Comparison of ENCODE assay signal across 8 mouse cellular contexts in the genomic region with DNA sequence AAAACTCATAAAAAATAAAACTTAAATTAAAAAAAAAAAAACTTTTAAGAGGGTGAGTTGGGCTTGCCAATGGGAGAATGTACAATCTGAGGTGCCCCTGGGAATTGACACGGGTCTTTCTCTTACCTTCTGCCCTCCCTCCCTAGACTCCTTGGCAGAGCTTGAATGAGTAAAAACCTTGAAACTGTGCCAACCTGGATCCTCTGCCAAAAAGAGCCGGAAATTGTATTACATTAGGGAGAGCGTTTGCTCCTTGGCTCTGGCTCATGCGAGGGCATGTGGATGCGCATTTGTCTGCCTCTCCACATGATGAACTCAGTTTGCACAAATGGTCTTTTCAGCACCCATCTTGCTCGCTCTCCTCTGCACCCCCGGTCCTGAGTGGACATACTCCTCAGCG. TPM values are rescaled to one million over a fixed set of nuclear protein-coding genes. Genes with fewer than 3 reads are reported as not detected.
DNase-seq lines count a peak whose midpoint lies in the region; ATAC-seq lines count a peak whose summit lies in the region.

No protein-coding gene starts in this region.

- intact Hi-C loops in gastrocnemius, postnatal 14 days (cut with DNase I; ENCODE audit: low total_unique reads) = loop anchor here (5.0 kb wide), 1 partner anchor 33 kb away; no protein-coding TSS in a partner anchor

- no peaks in the 10 kb centered on the region for H3K27me3 ChIP-seq in limb, embryonic 15.5 days

- H3K36me3 ChIP-seq in limb, embryonic 15.5 days = no peaks in the 10 kb centered on the region

- 0 out of 2 replicates have a peak overlapping the region, but pooled peaks have one; percentile 38 for H3K27ac ChIP-seq in limb, embryonic 15.5 days

- H3K9ac ChIP-seq in limb, embryonic 15.5 days = no peak overlapping the region

- DNase-seq in layer of hippocampus, adult 9-11 months = peak; percentile 43
- DNase-seq in layer of hippocampus, adult 9-10 months (ENCODE audit: low spot score) = no peak
- peak; percentile 59 to 83 for DNase-seq in adrenal gland, adult 18-20 months (ENCODE audit: low spot score in 2 of 2)
- DNase-seq in cerebellum, adult 9-11 months = peak; percentile 48
- no peak for DNase-seq in thymus, postnatal 0 days (ENCODE audit: low spot score)
- DNase-seq in gastrocnemius, postnatal 14 days = no peak

- H3K4me3 ChIP-seq in limb, embryonic 15.5 days = no peak overlapping the region

- H3K4me2 ChIP-seq in limb, embryonic 15.5 days = no peak overlapping the region

- WGBS in limb, embryonic 15.5 days = 37% methylated on average over 8 of the region's 8 CpGs

- no peak for ATAC-seq in limb, embryonic 15.5 days (ENCODE audit: insufficient number of reproducible peaks, low FRiP score, low TSS enrichment, low read depth)
- no peak for ATAC-seq in frontal cortex, adult (ENCODE audit: low TSS enrichment)

- H3K9me3 ChIP-seq in limb, embryonic 15.5 days = no peaks in the 10 kb centered on the region

- H3K4me1 ChIP-seq in limb, embryonic 15.5 days = peaks cover 25% of the 10 kb centered on the region

RNA-seq across cellular contexts. Expression of a gene that starts 13.4 kb away (rescaled TPM):
- 1 to 10 TPM; 6.0 to 6.2 TPM for total RNA-seq in adrenal gland, adult 18-20 months (2021)
- polyA plus RNA-seq in limb, embryonic 15.5 days (2015; fragmentation: Nextera tagmentation; extraction: Ambion mirVana) = 14.6 and 16.5 TPM in 2 replicates
- polyA plus RNA-seq in thymus, postnatal 0 days (2015; fragmentation: Nextera tagmentation; extraction: Ambion mirVana) = 140 and 157 TPM in 2 replicates
- 1 to 10 TPM; 3.9 to 4.5 TPM for total RNA-seq in gastrocnemius, postnatal 14 days (2021)

RNA-seq across cellular contexts. Expression of a gene that starts 35.3 kb away (rescaled TPM):
- total RNA-seq in adrenal gland, adult 18-20 months (2021) = 10 to 100 TPM; 32.2 to 40.8 TPM
- 78.5 and 84.8 TPM in 2 replicates for polyA plus RNA-seq in limb, embryonic 15.5 days (2015; fragmentation: Nextera tagmentation; extraction: Ambion mirVana)
- polyA plus RNA-seq in thymus, postnatal 0 days (2015; fragmentation: Nextera tagmentation; extraction: Ambion mirVana) = 59.8 and 73.2 TPM in 2 replicates
- total RNA-seq in gastrocnemius, postnatal 14 days (2021) = 10 to 100 TPM; 17.4 to 18.6 TPM

RNA-seq across cellular contexts. Expression of a gene that starts 46.6 kb away (rescaled TPM):
- 10 to 100 TPM; 32.7 to 33.2 TPM for total RNA-seq in adrenal gland, adult 18-20 months (2021)
- 114 and 119 TPM in 2 replicates for polyA plus RNA-seq in limb, embryonic 15.5 days (2015; fragmentation: Nextera tagmentation; extraction: Ambion mirVana)
- 65.1 and 75.2 TPM in 2 replicates for polyA plus RNA-seq in thymus, postnatal 0 days (2015; fragmentation: Nextera tagmentation; extraction: Ambion mirVana)
- total RNA-seq in gastrocnemius, postnatal 14 days (2021) = 10 to 100 TPM; 13.1 to 13.9 TPM

Comparison
In these comparisons a context has a peak if more than half of its experiments do, and no peak if none do; other contexts are left out.
1. DNase-seq: peak in layer of hippocampus, adult 9-11 months (single experiment), adrenal gland, adult 18-20 months (2 of 2) and cerebellum, adult 9-11 months (single experiment); none in layer of hippocampus, adult 9-10 months (single experiment), thymus, postnatal 0 days (single experiment) and gastrocnemius, postnatal 14 days (single experiment).